Mouse (Mus musculus): ENCODE data around the gene Trim44. TPM values are rescaled to one million over a fixed set of nuclear protein-coding genes. Genes with fewer than 3 reads are reported as not detected.

Gene Trim44
- total RNA-seq, 2 experiments from 2014 or later, result 65.2 to 66.6 TPM

- DNase-seq, result no peak
Observed at GRCm38 (mm10) chr2:102365983-102366545, 41.6 kb downstream of the Trim44 start.

DNA sequence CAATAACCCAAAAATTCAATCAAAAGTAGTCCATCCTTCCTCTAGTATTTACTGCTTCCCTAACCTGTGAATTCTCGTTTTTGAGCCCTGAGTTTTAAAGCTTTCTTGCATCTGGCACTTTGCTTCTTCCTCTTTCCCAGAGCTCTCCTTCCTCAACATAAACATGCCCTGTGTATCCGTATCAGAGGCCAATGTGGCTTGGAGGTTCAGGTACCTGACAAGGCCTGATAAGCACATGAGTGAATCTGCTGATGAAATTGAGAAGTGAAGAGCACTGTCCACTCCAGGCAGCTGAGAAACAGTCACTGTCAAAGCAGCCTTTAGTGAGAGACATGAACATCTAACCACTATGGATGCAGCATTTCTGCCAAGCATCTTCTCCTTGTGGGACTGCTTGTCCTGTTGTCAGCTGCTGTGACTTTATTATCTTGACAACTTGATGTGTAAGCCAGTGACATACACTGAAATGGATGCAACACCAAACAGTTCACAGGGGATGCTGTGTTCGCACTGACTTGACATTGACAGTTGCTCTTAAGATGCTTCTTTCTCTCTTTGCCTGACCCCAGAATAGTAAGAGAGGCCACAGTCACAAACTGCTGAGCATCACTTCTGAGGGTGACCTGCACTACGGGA is 42.9 kb downstream of the Trim44 start:
- no peak for DNase-seq

DNA sequence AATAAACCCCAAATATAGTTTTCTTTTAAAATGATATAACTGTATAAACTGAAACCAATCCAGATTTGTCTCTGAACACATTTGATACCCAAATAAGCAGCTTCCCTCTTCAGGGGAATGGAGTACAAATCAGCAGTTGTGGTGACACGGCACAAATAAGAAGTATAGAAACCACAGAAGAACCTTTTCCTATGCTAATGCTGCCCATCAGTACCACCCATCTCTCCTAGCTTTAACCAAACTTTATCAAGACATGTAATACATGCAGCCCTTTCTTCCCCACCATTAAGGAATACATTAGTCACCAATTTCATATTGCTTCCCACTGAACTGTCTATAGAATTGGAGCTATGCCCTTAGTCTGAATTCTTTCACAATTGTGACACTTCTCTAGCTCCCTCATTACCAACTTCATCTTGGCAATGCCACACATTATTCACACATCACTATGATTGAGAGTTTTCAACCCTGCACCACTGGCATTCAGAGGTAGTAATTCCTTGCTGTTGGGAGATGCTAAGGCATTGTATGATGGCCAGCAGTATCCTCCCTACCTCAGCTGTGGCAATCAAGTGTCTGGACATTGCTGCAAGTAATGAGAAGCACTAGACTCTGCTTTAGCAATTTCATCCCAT is 44.6 kb downstream of the Trim44 start:
- no peak for DNase-seq

GRCm38 (mm10) chr2:102362266-102362665 is 45.4 kb downstream of the Trim44 start:
- DNase-seq, result no peak

- DNase-seq, result peak; percentile 51 to 61
Observed at GRCm38 (mm10) chr2:102356879-102357695, 50.5 kb downstream of the Trim44 start.

- DNase-seq, result no peak
Observed at GRCm38 (mm10) chr2:102354076-102354475, 53.6 kb downstream of the Trim44 start.

GRCm38 (mm10) chr2:102341429-102341828 is 66.2 kb downstream of the Trim44 start:
- DNase-seq, result no peak

DNA sequence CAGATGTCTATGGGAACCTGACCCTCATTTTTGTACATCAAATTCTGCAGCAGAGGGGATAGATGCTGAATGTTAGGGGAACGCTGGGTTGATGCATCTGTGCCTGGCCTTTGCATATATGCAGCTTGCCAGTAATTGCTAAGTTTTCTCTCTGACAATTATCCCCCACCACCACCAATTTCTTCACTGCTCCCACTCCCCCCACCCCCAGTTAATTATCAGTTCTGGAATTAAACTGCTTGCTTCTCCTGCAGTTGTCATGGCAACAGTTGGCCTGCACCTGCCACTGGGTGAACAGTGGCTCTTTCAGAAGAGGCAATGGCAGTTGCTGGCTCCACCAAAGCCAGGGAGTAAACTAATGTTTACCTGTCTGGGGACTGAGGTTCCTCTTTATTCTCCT is 70.8 kb downstream of the Trim44 start:
- no peak for DNase-seq

GRCm38 (mm10) chr2:102331932-102332331 is 75.7 kb downstream of the Trim44 start:
- no peak for DNase-seq

DNA sequence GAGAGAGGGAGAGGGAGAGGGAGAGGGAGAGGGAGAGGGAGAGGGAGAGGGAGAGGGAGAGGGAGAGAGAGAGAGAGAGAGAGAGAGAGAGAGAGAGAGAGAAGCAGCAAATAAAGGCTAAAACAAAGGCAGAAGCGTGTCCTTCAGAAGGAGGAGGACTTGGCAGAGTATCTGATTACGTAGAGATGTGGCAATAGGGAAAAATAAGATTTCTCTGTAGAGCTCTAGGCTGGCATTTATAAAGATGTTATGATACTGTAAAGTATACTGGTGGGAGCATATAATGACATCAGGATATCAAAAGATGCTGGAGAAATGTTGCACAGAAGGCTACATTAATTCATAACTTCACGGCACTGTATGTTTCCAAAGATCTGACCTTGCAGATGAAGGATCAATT is 76.5 kb downstream of the Trim44 start:
- no peak for DNase-seq

DNA sequence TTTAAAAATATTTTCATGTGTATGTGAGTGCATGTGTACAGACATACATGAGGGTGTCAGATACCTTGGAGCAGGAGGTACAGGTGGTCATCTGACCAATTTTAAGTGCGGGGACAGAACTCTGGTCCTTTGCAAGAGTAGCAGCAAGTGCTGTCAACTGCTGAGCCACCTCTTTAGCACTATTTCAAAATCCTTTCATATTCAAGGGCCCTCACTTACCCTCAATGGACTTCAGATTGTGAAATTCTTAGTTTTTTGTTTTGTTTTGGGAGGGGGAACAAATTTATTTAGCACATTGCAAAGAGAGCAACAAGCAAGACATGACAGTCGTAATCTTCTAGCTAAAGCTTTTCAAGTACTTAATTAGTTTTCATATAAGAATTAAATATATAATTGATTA is 81.7 kb downstream of the Trim44 start:
- no peak for DNase-seq

GRCm38 (mm10) chr2:102324336-102324735 is 83.3 kb downstream of the Trim44 start:
- DNase-seq, result no peak

- no peak for DNase-seq
Observed at GRCm38 (mm10) chr2:102316540-102316939, 91.1 kb downstream of the Trim44 start.

- no peak for DNase-seq
Observed at GRCm38 (mm10) chr2:102315153-102315552, 92.5 kb downstream of the Trim44 start.

DNA sequence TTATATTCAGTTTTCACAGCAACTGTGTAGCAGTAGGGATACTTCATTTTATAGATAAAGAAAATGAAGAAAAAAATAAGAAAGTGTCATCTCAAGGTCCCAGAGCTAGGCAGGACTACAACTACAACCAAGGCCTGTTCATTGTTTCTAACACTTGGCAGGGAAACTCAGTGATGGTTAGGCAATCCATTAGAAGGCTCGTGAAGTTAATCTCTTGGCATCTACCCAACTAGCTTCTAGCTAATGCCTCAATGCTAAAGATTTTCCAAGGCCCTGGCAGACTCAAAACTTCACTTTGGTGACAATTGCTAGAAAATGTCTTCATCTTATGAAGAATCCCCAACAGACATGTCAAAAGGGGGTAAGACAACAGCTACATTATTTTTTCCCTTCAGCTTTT is 93.0 kb downstream of the Trim44 start:
- no peak for DNase-seq

DNA sequence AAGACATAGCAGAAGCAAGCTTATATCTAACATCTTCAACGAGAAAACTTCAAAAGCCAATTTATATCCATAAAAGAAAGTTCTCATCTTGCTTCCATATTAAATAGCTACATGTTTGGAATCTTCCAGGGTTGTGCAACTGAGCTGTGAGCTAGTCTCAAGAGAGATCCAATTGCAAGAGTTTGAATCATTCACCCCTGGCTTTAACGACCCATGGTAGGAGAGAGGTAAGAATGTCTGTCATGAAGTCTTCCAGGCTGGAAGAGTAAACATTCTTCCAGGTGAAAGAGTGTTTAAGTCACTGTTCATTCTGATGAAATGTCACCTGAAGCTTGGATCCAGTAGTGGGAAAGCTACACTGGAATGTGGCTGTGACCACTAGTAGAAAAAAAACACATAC is 93.6 kb downstream of the Trim44 start:
- no peak for DNase-seq

GRCm38 (mm10) chr2:102312903-102313302 is 94.7 kb downstream of the Trim44 start:
- DNase-seq, result no peak

DNA sequence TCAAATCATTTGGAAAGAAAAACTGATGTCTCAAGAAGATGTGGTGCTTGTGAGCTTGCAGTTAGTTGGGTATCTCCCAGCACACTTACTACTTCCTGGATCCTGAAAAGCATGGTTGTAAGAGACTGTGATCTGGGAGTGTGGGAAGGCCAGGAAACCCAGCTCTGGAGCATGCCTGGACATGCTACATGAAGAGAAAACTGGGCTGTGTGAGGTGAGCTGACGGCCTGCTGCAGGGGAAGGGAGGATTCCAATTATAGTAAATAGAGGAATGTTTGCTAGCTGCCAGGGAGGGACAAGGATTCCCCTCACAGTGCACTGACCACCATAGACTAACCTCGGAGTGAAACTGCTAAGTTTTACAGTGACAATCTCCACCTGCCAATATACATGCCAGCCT is 104.4 kb downstream of the Trim44 start:
- DNase-seq, result no peak

DNA sequence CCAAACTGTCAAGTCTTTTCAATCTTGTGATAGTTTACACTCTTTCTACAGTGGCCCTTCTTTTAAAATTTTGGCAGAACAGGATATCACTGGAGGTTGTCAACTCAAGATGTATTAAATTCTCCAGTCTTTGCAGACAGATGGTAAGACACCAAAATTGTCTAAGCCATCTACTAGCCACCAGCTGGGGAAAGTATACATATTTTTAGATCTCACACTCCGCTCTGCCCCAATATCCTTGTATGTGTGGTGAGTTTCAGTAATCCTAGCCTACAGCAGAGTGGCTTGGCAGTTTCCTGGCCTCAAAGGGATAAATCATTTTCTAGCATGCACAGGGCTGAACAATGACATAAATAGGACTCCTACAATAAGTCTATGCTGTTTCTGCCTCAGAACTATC is 105.1 kb downstream of the Trim44 start:
- DNase-seq, result no peak

GRCm38 (mm10) chr2:102294827-102295270 is 112.8 kb downstream of the Trim44 start:
- peak in 1 of 2 experiments; percentile 12 for DNase-seq

- no peak for DNase-seq
Observed at GRCm38 (mm10) chr2:102293181-102293580, 114.4 kb downstream of the Trim44 start.

GRCm38 (mm10) chr2:102292051-102292450 is 115.6 kb downstream of the Trim44 start:
- DNase-seq, result no peak

DNA sequence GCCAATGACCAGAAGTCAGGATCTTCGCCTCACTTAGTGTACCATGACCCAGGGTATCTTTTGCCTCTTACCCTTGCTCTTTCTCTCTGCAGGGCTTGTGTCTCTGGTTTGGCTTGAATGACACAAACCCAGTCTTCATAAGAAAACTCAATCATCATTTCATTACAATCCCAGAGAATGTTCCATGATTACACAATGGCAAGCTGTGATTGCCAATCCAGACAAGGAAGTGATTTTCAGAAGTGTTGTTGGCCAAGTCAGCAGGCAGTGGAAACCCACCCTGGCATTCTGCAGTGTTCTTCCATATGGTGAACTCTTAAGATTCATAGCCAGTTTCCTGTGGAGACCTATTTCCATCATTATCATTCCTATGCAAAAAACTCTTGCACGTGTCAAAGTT is 116.1 kb downstream of the Trim44 start:
- DNase-seq, result no peak
